Mouse (Mus musculus) kidney, adult 2 months (tissue): ENCODE results near the gene Scfd2.

Experiments
- CTCF ChIP-seq: fragments of 200-500 bp; conservative IDR thresholded peaks from 2 replicates; pipeline ENCODE4 v1.5.1; 2011; ENCODE audit warnings: low read depth, mild to moderate bottlenecking, control low read depth, low read length, moderate library complexity, mixed read lengths; ENCODE audit not compliant: insufficient read depth, insufficient read length
- POLR2A ChIP-seq: fragments of 200-500 bp; IDR thresholded peaks from one replicate; pipeline ENCODE4 v1.6.1; 2011; ENCODE audit warnings: low read depth, low read length, control low read depth

GRCm38 (mm10) chr5:74204465-74204864, 327.1 kb downstream of the Scfd2 start:
- TF ChIP-seq CTCF: no peak
- no peak for TF ChIP-seq POLR2A
